Mouse (Mus musculus) MEL (cell line): ENCODE data around the gene Sarnp. TPM values are rescaled to one million over a fixed set of nuclear protein-coding genes. Genes with fewer than 3 reads are reported as not detected.

Source experiments
- DNase-seq: peaks from one replicate; pipeline ENCODE4 v3.0.0; 2011; ENCODE audit warnings: low read depth, low spot score
- H3K27ac ChIP-seq: 2 replicates; pipeline ENCODE4 v1.5.1; 2012; ENCODE audit warnings: low read depth, mild to moderate bottlenecking, control low read depth, low read length, moderate library complexity; ENCODE audit not compliant: control insufficient read depth
- H3K27me3 ChIP-seq, 2 experiments: fragments of 150-350 bp in 1 of 2; sonication (generic) in 1 of 2; 2 replicates each; pipeline ENCODE4 v1.6.1; 2012; ENCODE audit warnings: low read length in 2 of 2, mild to moderate bottlenecking in 2 of 2, improper control_type of control experiment in 1 of 2, moderate library complexity in 1 of 2; ENCODE audit not compliant: insufficient read depth in 2 of 2, control insufficient read depth in 1 of 2
- H3K36me3 ChIP-seq, 2 experiments: 2 replicates each; pipeline ENCODE4 v1.6.1; 2012 to 2014; ENCODE audit warnings: low read length in 2 of 2, improper control_type of control experiment in 1 of 2, inconsistent platforms in 1 of 2, mild to moderate bottlenecking in 1 of 2; ENCODE audit not compliant: insufficient read depth in 2 of 2, control insufficient read depth in 1 of 2
- H3K4me1 ChIP-seq, 2 experiments: fragments of 150-350 bp in 1 of 2; sonication (generic) in 1 of 2; 2 replicates each; pipeline ENCODE4 v1.6.1; 2012; ENCODE audit warnings: low read length in 2 of 2, improper control_type of control experiment in 1 of 2, mild to moderate bottlenecking in 1 of 2; ENCODE audit not compliant: insufficient read depth in 2 of 2, control insufficient read depth in 1 of 2
- H3K4me3 ChIP-seq, 2 experiments: fragments of 150-350 bp in 1 of 2; sonication (generic) in 1 of 2; 2 replicates each; pipeline ENCODE4 v1.5.1; 2012; ENCODE audit warnings: low read depth in 2 of 2, low read length in 2 of 2, mild to moderate bottlenecking in 2 of 2, moderate library complexity in 2 of 2, control low read depth in 1 of 2, improper control_type of control experiment in 1 of 2; ENCODE audit not compliant: control insufficient read depth in 1 of 2, insufficient read depth in 1 of 2
- H3K79me2 ChIP-seq: 2 replicates; pipeline ENCODE4 v1.6.1; 2012; ENCODE audit warnings: mild to moderate bottlenecking, low read length, moderate library complexity; ENCODE audit not compliant: control insufficient read depth, poor library complexity, insufficient read depth
- H3K9ac ChIP-seq: 2 replicates; pipeline ENCODE4 v1.6.1; 2012; ENCODE audit warnings: low read depth, mild to moderate bottlenecking, control low read depth, low read length, moderate library complexity; ENCODE audit not compliant: control insufficient read depth, poor library complexity, severe bottlenecking
- H3K9me3 ChIP-seq: fragments of 150-350 bp; sonication (generic); replicated peaks from 2 replicates; pipeline ENCODE4 v1.6.1; 2012; ENCODE audit warnings: mild to moderate bottlenecking, low read length, improper control_type of control experiment, moderate library complexity; ENCODE audit not compliant: insufficient read depth
- BHLHE40 ChIP-seq: IDR thresholded peaks from 2 replicates; pipeline ENCODE4 v1.6.1; 2012; ENCODE audit warnings: low read depth, mild to moderate bottlenecking, inconsistent platforms, low read length, improper control_type of control experiment, borderline replicate concordance
- CTCF ChIP-seq, 3 experiments: IDR thresholded peaks in 2 of 3; conservative IDR thresholded peaks in 1 of 3; 2 replicates each; pipeline ENCODE4 v1.5.1; 2011 to 2012; ENCODE audit warnings: low read length in 3 of 3, low read depth in 2 of 3, mild to moderate bottlenecking in 2 of 3, improper control_type of control experiment in 1 of 3, inconsistent platforms in 1 of 3, mixed read lengths in 1 of 3, moderate library complexity in 1 of 3; ENCODE audit not compliant: control insufficient read depth in 1 of 3, insufficient read depth in 1 of 3, poor library complexity in 1 of 3, severe bottlenecking in 1 of 3
- E2F4 ChIP-seq: IDR thresholded peaks from 2 replicates; pipeline ENCODE4 v1.6.1; 2011; ENCODE audit warnings: low read depth, low read length, improper control_type of control experiment, borderline replicate concordance
- ELF1 ChIP-seq: IDR thresholded peaks from 2 replicates; pipeline ENCODE4 v1.6.1; 2014; ENCODE audit warnings: low read depth, mild to moderate bottlenecking, inconsistent platforms, low read length, improper control_type of control experiment, moderate library complexity
- EP300 ChIP-seq, 2 experiments: IDR thresholded peaks; 2 replicates each; pipeline ENCODE4 v1.6.1; 2011; ENCODE audit warnings: improper control_type of control experiment in 2 of 2, low read length in 2 of 2, low read depth in 1 of 2, mild to moderate bottlenecking in 1 of 2
- GATA1 ChIP-seq: IDR thresholded peaks from 2 replicates; pipeline ENCODE4 v1.6.1; 2011; ENCODE audit warnings: low read depth, low read length, improper control_type of control experiment
- HCFC1 ChIP-seq: IDR thresholded peaks from 2 replicates; pipeline ENCODE4 v1.6.1; 2012; ENCODE audit warnings: low read depth, mild to moderate bottlenecking, inconsistent platforms, low read length, improper control_type of control experiment, moderate library complexity
- MAFK ChIP-seq: IDR thresholded peaks from 2 replicates; pipeline ENCODE4 v1.6.1; 2011; ENCODE audit warnings: low read depth, mild to moderate bottlenecking, low read length, improper control_type of control experiment, borderline replicate concordance
- MAX ChIP-seq: IDR thresholded peaks from 2 replicates; pipeline ENCODE4 v1.6.1; 2011; ENCODE audit warnings: low read length, improper control_type of control experiment
- MAZ ChIP-seq: IDR thresholded peaks from 2 replicates; pipeline ENCODE4 v1.6.1; 2012; ENCODE audit warnings: low read depth, mild to moderate bottlenecking, inconsistent platforms, low read length, improper control_type of control experiment
- NELFE ChIP-seq: IDR thresholded peaks from 2 replicates; pipeline ENCODE4 v1.6.1; 2011; ENCODE audit warnings: low read depth, low read length, improper control_type of control experiment
- POLR2A ChIP-seq, 2 experiments: IDR thresholded peaks; 2 replicates each; pipeline ENCODE4 v1.6.1; 2011 to 2012; ENCODE audit warnings: low read length in 2 of 2, mild to moderate bottlenecking in 2 of 2, control low read depth in 1 of 2, improper control_type of control experiment in 1 of 2, low read depth in 1 of 2, moderate library complexity in 1 of 2; ENCODE audit not compliant: control insufficient read depth in 1 of 2, insufficient read depth in 1 of 2, poor library complexity in 1 of 2
- POLR2AphosphoS2 ChIP-seq: IDR thresholded peaks from 2 replicates; pipeline ENCODE4 v1.6.1; 2011; ENCODE audit warnings: low read length, improper control_type of control experiment
- RAD21 ChIP-seq: IDR thresholded peaks from 2 replicates; pipeline ENCODE4 v1.6.1; 2011; ENCODE audit warnings: mild to moderate bottlenecking, low read depth, low read length, improper control_type of control experiment
- RCOR1 ChIP-seq: IDR thresholded peaks from 2 replicates; pipeline ENCODE4 v1.6.1; 2012; ENCODE audit warnings: low read depth, mild to moderate bottlenecking, inconsistent platforms, low read length, improper control_type of control experiment
- SMC3 ChIP-seq: IDR thresholded peaks from 2 replicates; pipeline ENCODE4 v1.6.1; 2011; ENCODE audit warnings: low read depth, low read length, improper control_type of control experiment
- TAL1 ChIP-seq: IDR thresholded peaks from 2 replicates; pipeline ENCODE4 v1.6.1; 2012; ENCODE audit warnings: mild to moderate bottlenecking, inconsistent platforms, low read length, moderate library complexity, mixed read lengths
- TCF12 ChIP-seq: IDR thresholded peaks from 2 replicates; pipeline ENCODE4 v1.6.1; 2014; ENCODE audit warnings: low read depth, mild to moderate bottlenecking, inconsistent platforms, low read length, improper control_type of control experiment, moderate library complexity
- UBTF ChIP-seq: IDR thresholded peaks from 2 replicates; pipeline ENCODE4 v1.6.1; 2012; ENCODE audit warnings: low read depth, mild to moderate bottlenecking, inconsistent platforms, low read length, improper control_type of control experiment, moderate library complexity, borderline replicate concordance; ENCODE audit not compliant: insufficient read depth
- ZMIZ1 ChIP-seq: IDR thresholded peaks from 2 replicates; pipeline ENCODE4 v1.6.1; 2012; ENCODE audit warnings: low read depth, mild to moderate bottlenecking, inconsistent platforms, low read length, improper control_type of control experiment, moderate library complexity
- ZNF384 ChIP-seq: IDR thresholded peaks from 2 replicates; pipeline ENCODE4 v1.6.1; 2012; ENCODE audit warnings: low read depth, mild to moderate bottlenecking, inconsistent platforms, low read length, improper control_type of control experiment
- polyA plus RNA-seq, 2 experiments: library from polyadenylated mRNA; stranded (reverse) in 1 of 2; unstranded in 1 of 2; fragments of >175 nt in 1 of 2; fragments of >200 nt in 1 of 2; gene quantifications; 2 replicates each; pipeline versions ENCODE4 v1.2.1 to v1.2.4; 2012; ENCODE audit warnings: low replicate concordance in 2 of 2, low read depth in 1 of 2; ENCODE audit not compliant: insufficient read length in 2 of 2, insufficient read depth in 1 of 2, missing spikeins in 1 of 2
- total RNA-seq: library from RNA; depleted of rRNA; stranded (reverse); fragments of 300-350 nt; gene quantifications from 2 replicates; pipeline ENCODE4 v1.2.3, GENCODE M21; 2012

Gene Sarnp
- total and polyA plus RNA-seq, 3 experiments: 103 to 1,007 (median 189) TPM

DNA sequence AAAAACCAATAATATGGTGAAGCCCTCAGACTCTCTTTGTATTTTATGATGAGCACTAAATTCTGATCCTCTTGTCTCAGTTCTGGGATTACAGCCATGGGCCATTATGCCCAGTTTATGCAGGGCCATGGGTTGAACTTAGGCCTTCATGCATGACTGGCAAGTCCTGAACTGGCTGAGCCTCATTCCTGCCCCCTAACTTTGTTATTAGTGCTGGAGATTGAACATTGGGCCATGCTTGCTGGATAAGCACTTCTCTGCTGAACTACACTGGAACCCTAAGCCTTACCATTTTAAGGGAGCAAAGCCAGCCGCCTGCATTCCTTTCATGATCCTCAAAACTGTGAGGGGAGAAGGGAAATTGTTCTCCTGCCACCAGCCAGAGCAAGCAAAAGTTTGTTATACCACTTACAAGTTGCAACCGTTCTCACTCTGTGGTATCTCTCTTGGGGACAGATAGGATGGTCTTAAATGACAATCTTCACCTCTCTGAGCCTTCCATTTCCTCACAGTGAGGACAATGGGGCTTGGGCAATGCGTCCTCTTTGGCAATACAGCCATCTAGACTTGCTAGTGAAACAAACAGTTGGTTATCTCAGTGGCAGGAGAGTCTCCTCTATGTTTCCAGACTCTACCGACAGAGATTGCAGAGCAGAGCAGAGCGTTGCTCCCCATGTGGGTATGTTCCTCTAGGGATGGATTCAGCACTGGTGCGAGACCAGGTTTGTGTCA lies 82.8 kb downstream of the Sarnp start:
- H3K36me3 ChIP-seq: peaks cover 0 to 7% of the 10 kb centered on the region in 2 experiments; a peak in 1 of 4 replicates
- H3K9me3 ChIP-seq: no peaks in the 10 kb centered on the region
- no peaks in the 10 kb centered on the region for H3K79me2 ChIP-seq
- no peak overlapping the region for H3K27ac ChIP-seq
- peaks cover 14 to 23% of the 10 kb centered on the region in 2 experiments for H3K4me1 ChIP-seq
- no peak for DNase-seq
- no peaks in the 10 kb centered on the region for H3K27me3 ChIP-seq
- H3K4me3 ChIP-seq: no peak overlapping the region
- TF ChIP-seq POLR2AphosphoS2 (no peak), MAX (no peak), HCFC1 (no peak), EP300 (IDR thresholded peaks at IDR 0.05; ENCODE audit: low read depth in 1 of 2, low read length in 2 of 2) (no peak), ELF1 (no peak), RCOR1 (no peak), TCF12 (no peak), MAFK (no peak), ZNF384 (no peak), ZMIZ1 (no peak), BHLHE40 (no peak), E2F4 (no peak), MAZ (no peak), SMC3 (no peak), RAD21 (no peak), CTCF (IDR thresholded peaks at IDR 0.05 in 2 of 3, conservative IDR thresholded peaks at IDR 0.05 in 1 of 3; ENCODE audit: control insufficient read depth in 1 of 3, insufficient read depth in 1 of 3, low read depth in 2 of 3, low read length in 3 of 3, poor library complexity in 1 of 3, severe bottlenecking in 1 of 3) (no peak), TAL1 (no peak), GATA1 (no peak), POLR2A (IDR thresholded peaks at IDR 0.05; ENCODE audit: control insufficient read depth in 1 of 2, insufficient read depth in 1 of 2, low read depth in 1 of 2, low read length in 2 of 2, poor library complexity in 1 of 2) (no peak), UBTF (no peak)
- H3K9ac ChIP-seq: no peak overlapping the region

DNA sequence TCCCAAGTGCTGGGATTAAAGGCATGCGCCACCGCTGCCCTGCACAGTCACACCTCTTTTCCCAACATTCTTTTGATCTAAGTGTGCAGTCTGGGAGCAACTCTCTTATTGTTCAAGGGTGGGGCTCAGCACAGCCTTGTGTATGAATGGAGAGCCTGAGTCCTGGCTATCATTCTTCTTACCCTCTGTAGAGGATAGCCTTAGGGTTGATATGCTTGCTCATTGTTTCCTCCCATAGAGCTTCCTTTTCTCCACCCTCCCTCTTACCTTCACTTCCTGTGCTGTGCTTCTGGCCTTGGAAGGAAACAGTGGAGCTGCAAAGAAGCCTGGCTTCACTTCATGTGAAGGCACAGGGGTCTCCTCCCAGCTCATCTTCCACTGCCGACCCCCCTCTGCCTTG lies 83.6 kb downstream of the Sarnp start, which contains the start of gene Cd63:
Gene Cd63, plus strand, starts transcription at position 292 of the 400 bp plus-strand sequence.
- peaks cover 0 to 5% of the 10 kb centered on the region in 2 experiments; a peak in 1 of 4 replicates for H3K36me3 ChIP-seq
- H3K4me3 ChIP-seq: no peak within 1 kb of the TSS
- H3K9me3 ChIP-seq: no peaks in the 10 kb centered on the region
- no peak for TF ChIP-seq MAX
- TF ChIP-seq NELFE: 0 out of 2 replicates have a peak, but pooled peaks have one; percentile 16
- no peaks in the 10 kb centered on the region for H3K27me3 ChIP-seq
- H3K79me2 ChIP-seq: no peaks in the 10 kb centered on the region
- DNase-seq: no peak
- no peak within 1 kb of the TSS for H3K27ac ChIP-seq
- H3K4me1 ChIP-seq: peaks cover 14 to 19% of the 10 kb centered on the region in 2 experiments
- H3K9ac ChIP-seq: no peak within 1 kb of the TSS
